Mouse (Mus musculus) gastrocnemius, adult 18-20 months (tissue): ENCODE results near the gene 4930467E23Rik. TPM values are rescaled to one million over a fixed set of nuclear protein-coding genes. Genes with fewer than 3 reads are reported as not detected.
"Not testable (repeated sequence)": the region's sequence is repeated elsewhere in the genome, so short reads cannot be mapped to it uniquely, and the experiment has no call there.

Experiments
- DNase-seq: peaks from one replicate; pipeline ENCODE4 v3.0.0; 2021; ENCODE audit warnings: low spot score
- total RNA-seq, 2 experiments: library from RNA; stranded (reverse); gene quantifications; 2 replicates each; pipeline ENCODE4 v1.2.3; 2021

4930467E23Rik gene
- total RNA-seq, 2 experiments from 2014 or later: not detected

DNA sequence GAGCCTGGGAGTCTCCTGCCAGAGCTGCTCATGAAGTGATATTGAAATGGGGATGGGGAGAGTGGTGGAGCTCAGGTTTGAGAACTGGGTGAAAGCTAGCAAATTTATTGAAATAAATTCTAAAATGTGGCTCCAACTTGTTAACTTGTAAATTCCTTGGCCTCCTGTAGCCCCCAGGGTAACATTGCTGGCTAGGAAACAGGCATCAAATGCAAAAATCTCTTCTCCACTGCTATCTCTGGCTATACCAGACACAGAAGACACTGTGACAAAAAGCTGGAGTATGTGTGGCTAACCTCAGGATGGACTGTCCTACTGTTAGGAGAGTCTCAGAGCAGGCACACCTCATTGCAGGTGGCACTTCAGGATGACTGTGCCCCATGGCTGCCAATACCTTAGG, 51.3 kb downstream of the 4930467E23Rik start:
- DNase-seq: not testable (repeated sequence)

DNA sequence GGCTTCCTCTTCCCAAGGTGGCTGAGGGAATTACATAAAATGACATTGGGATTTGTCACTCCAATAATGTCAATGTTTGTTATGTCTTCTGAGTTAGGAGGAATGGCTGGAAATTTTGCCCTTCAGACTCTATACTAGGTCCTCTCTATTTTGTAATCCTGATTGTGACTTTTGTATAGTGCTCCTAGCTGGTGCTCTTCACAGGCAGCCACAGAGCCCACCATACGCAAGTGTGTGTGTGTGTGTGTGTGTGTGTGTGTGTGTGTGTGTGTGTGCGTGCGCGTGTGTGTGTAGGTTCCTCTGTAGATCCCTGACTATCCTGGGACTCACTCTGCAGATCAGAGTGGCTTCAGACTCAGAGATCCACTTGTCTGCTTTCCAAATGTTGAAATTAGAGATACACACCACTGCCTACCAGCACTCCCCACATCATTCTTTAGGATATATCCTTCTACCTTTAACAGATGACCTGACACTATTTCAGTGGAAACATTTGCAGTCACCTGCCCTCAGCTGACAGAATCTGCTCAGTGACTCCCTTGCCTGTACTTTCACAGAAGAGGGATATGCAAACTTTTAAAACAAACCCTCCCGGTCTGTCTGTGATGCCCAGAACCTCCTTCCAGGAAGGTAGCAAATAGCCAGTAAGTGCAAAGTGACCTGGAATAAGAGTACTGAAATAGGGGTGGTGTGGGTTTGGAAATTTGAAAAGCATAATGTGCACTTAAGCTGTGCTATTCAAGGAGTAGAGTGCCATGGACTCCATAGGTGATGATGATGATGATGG, 52.1 kb downstream of the 4930467E23Rik start:
- DNase-seq: not testable (repeated sequence)

DNA sequence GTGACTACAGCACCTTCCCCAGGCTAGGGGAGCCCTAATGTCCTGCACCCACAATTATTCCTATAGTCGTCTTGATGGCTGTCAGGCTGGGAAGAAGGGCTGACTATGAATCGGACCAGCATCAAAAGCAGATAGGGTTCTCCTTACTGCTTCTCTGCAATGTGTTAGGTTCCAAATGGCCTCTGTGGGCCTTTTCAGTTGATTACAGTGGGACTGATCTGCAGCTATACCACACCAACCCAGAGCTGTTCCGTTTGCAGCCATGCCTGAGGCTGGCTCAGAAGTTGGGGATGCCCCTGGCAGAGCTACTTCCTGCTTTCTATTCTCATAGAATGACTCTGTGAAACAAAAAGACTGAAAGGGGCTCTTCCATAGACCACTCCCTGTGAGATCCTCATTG, 53.4 kb downstream of the 4930467E23Rik start:
- DNase-seq: not testable (repeated sequence)

DNA sequence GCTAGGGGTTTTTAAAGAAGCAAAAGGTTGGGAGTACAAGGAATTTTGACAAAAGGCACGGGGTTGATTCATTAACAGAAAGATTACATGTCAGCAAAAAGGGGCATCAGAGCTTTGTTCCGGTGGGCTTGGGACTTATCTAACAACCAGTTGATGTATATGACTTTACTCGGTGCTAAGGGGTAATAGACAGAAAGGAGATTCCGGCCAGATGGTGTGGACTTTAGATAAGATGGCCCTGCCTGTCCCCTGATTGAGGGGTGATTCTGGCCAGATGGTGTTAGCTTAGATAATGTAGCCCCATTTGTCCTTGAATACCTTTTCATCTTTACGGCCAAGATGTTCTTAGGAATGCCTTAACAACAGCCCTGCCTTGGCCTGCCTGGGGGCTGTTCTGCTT, 54.5 kb downstream of the 4930467E23Rik start:
- not testable (repeated sequence) for DNase-seq

DNA sequence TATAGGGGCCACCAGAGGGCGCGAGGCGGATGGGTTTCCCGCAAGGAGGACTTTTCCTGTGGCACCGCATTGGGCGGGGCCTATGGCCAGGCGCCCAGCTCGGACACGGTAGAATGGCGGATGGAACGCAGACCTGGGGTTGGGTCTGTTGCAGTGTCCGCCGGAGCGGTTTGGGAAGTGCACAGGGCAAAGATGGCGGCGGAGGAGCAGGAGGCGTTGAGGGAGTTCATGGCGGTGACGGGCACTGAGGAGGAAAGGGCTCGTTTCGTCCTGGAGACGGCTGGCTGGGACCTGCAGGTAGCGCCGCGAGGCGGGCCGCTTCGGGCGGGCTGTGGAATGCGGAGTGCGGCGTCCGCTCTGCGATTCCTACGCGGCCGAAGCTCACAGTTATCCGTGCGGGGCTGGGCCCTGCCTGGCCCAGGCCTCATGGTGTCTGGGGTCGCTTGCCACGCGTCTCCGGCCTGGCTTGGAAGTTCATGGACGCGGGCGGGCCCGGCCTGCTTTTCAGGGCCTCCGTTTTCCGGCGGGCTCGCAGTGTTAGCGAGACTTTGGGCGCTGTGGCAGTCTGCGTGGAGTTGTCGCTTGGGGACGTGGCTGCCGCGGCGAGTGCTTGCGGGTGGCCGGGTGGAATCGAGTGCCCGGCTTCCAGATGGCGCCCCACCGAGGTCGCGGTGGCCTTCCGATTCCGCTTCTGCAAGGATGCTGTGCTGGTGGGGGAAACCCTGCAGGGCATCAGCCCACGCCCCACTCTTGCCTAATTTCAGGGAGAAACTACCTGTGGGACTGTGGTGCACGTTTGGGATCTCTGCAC, 55.4 kb downstream of the 4930467E23Rik start:
- DNase-seq: peak; percentile 99

DNA sequence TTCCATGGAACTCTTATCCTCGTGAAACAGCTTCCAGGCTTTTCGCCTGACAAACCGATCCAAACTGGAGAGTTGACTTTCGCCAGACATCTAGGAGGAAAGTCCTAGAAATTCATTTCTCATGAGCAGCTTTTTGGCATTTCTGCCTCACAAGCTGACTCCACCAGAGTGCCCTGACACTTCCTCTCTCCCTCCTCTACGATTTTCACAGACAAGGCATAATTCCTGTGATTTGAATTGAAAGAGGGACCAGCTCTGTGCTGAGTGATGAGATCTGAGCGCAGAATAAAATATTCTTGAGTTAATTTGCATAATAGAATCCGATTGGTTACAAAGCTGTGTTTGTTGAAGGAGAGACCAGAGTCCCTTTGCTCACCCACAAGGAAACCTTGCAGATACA, 63.3 kb downstream of the 4930467E23Rik start:
- not testable (repeated sequence) for DNase-seq

Other genes starting within 250 kb of the 4930467E23Rik start
- not detected for gene Defb7, start 234.5 kb upstream of the 4930467E23Rik start, total RNA-seq
- gene Gm31371, start 173.8 kb downstream of the 4930467E23Rik start, total RNA-seq: under 1 TPM in 1 of 2 experiments, not detected in 1; 0.12 TPM